Mouse (Mus musculus) right cerebral cortex, postnatal 10 days (tissue): ENCODE results near the gene Fam173b.

Experiments
- DNase-seq, 2 experiments: peaks; one replicate each; pipeline ENCODE4 v3.0.0; 2021; ENCODE audit warnings: low spot score in 2 of 2

The Fam173b gene

GRCm38 (mm10) chr15:31634582-31634981 lies 32.9 kb downstream of the Fam173b start:
- DNase-seq = peak; percentile 71 to 87

DNA sequence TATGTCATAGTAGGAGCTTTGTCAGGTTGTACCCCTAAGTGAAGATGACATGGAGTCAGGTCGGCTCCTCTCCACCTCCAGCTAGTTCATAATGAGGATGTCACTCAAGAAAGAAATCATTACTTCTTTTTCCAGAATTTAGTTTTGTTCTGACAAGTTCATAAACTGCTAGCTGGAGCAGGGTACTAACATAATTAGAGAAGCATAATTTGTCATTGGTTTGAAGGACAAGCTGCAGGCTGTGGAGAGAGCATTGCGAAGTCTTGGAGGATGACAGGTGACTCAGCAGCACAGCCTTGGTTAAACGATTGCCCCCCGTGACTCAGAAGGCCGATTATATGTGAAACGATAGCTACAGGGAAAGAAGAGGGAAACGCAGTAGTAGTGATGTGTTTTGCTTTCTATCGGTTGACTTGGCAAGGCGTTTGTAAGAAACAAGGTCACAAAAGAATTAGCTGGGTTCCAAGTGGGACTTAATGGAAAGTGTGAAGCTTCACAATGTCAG lies 34.5 kb downstream of the Fam173b start:
- DNase-seq = no peak

DNA sequence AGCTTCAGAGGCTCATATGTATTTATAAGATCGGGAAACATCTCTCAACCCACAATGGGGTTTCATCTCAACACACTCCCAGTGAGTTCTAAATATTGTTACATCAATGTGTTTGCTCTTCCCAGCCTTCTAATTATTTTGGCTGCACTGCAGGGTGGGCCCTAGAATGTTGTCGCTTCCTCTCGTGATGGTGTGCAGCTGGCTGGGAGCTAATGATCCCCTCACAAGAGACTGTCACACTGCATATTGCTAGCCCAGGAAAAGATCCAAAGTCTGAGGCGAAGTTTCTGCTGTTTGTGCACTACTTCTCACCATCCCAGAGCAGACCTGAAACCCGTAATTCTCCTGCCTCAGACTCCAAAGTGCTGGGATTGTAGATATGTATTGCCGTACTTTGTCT lies 45.6 kb downstream of the Fam173b start:
- no peak for DNase-seq

DNA sequence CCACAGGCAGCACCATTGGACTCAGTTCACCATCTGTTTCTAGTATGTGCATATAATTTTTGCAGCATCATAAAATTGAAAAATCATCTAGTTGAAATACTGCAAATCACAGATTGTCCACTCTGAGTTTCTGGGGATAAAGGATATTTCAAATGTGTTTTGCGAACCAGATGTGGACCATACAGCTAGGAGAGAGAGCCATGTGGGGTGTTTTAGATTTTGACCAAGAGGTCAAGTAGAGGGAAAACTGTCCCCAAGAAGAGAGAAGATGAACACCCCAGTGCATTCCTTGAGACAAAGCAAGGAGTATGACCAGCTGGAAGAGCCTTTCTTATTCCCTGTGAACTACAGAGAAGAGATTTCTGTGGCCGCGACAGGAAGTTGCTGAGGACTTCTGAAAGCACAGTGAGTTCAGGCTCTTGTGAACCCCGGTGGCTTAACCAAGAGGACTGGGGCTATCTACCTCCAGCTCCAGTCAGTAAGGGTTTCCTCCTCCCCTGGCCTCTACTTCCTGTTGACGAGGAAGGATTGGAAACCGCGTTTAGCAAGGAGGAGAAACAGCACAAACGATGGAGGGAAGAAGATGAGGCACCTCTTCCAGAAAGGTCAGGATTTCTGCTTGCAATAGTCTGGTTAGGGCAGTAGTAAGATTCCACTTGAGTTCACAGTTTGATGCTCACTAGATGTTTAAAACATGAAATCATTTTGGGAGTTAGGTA lies 46.4 kb downstream of the Fam173b start:
- no peak for DNase-seq

DNA sequence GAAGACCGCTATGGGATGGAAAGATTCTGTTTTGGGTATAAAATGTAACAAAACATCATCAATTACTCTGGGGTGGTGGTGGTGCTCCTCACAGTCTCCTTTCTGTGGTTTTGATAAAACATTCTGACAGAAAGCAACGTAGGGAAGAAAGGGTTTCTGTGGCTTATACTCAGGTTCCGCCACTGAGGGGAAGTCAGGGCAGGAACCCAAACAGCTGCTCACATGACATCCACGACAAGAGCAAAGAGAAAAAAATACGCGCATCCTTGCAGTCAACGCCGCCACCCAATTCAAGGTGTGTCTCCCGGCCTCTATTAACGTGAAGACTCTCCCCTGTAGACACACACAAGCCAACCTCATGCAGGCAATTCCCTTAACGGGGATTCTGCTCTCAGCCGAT lies 48.0 kb downstream of the Fam173b start:
- no peak for DNase-seq

- DNase-seq = no peak
Observed at GRCm38 (mm10) chr15:31650821-31651220, 49.2 kb downstream of the Fam173b start.

- no peak for DNase-seq
Observed at GRCm38 (mm10) chr15:31660133-31660795, 58.6 kb downstream of the Fam173b start.

GRCm38 (mm10) chr15:31660844-31661243 lies 59.2 kb downstream of the Fam173b start:
- no peak for DNase-seq

DNA sequence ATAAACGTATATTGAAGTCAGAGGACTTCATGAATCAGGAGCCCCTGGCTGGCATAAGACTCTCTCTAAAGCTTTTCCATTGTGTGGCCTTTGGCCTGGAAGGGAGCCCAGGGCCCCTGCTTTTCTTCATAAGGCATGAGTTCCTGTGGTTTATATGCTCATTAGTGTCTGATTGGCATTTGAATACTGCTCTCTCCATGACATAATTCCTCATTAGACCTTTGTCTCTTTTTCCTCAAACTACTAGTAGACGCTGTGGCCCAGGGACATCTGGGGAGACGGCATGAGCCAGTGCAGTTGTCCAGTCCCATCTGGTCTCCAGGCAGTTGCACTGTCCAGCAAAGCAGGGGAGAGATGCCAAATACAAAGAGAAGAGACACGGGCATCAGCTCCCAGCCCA lies 60.1 kb downstream of the Fam173b start:
- no peak for DNase-seq

DNA sequence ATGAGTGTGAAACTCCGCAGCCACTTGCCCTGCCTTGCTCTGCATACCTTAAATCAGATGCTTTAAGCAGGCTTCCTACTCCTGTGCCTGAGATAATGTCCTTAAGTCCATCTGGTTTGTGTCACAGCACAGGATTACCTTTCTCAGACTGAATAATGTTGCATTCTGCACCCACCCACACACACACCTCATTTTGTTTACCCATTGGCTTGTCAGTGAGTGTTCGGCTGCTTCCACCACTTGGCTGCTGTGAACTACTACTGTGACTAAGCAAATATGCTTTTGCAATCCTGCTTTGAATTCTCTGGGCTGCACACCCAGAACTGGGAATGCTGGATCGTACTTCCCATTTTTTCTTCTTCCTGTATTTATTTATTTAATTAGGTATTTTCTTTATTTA lies 61.4 kb downstream of the Fam173b start:
- DNase-seq = no peak
